Mouse (Mus musculus): ENCODE data around the gene Dtnb. TPM values are rescaled to one million over a fixed set of nuclear protein-coding genes. Genes with fewer than 3 reads are reported as not detected.

Gene Dtnb
- polyA plus RNA-seq, 1 experiment from 2014 or later, result 14.2 TPM

DNA sequence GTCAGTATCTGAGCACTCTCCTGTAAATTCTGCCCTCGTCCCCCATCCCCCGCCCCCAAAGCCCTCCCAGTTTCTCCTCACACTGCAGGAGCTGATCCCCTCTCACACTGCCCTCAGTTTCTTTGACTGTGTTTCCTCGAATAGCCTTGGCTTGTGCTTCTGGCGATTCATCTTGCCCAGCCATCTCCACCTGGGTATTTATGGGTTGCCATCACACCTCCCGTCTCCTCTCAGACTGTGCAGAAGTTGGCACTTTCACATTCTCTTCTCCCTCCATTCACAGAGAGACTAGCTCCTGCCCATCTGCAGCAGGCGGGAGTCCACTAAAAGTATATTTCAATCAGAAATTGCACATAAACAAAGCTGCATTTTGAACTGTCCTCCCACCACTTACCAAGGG lies 25.4 kb upstream of the Dtnb start:
- 48% methylated on average over 6 of the region's 6 CpGs for WGBS
- H3K4me1 ChIP-seq (ENCODE audit: control insufficient read depth, insufficient read depth, low read length), result peaks cover 12% of the 10 kb centered on the region
- H3K27ac ChIP-seq (ENCODE audit: low read length), result no peak overlapping the region
- H3K27me3 ChIP-seq (ENCODE audit: control insufficient read depth, insufficient read depth, low read length), result no peaks in the 10 kb centered on the region
- H3K4me3 ChIP-seq (ENCODE audit: low read length), result no peak overlapping the region
- H3K9me3 ChIP-seq (replicated peaks; ENCODE audit: control insufficient read depth, low read length), result no peaks in the 10 kb centered on the region
- H3K36me3 ChIP-seq (ENCODE audit: control insufficient read depth, insufficient read depth), result no peaks in the 10 kb centered on the region
- ATAC-seq (replicated peaks; ENCODE audit: extremely low read depth, insufficient read depth, low FRiP score), result no peak
- no peak overlapping the region for H3K9ac ChIP-seq (ENCODE audit: low read length)
- no peak overlapping the region for H3K4me2 ChIP-seq (ENCODE audit: low read depth, low read length)

DNA sequence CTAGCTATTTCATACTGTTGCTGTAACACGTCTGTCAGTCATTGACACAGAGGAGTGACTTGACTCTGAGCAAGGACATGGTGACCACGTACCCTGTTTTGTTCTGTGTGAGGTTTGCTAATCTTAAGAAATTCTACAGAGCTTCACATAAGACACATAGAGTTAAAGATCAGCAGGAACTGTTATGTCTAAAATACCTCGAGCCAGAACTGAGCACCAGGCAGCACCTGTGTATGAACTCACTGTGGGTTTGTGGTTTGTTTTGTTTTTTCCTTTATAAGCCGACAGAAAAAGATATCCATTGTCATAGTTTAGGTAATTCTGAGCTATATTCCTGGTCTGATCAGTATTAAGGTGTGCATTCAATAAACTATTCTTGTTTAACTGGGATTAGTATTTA lies 24.7 kb upstream of the Dtnb start:
- ATAC-seq (replicated peaks; ENCODE audit: extremely low read depth, insufficient read depth, low FRiP score), result no peak
- 39% methylated on average over 4 of the region's 4 CpGs for WGBS

DNA sequence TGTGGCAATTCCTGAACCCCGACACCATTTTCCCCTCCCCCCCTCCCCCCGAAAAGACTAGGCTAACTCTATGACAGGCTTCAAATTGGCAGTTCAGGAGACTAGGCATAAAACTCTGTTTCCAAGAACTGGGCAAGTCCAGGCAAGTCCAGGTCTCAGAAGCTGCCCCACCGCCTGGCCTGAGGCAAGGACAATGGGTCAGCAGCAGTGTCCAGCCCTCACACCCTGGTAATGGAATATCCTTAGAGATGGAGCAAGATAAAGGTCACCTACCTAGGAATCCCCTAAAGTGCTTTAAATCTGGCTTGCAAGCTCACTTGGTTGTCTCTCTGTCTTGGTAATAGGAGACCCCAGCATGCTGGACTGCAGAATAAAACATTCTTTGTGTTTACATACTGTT lies 24.3 kb upstream of the Dtnb start:
- H3K27me3 ChIP-seq (ENCODE audit: control insufficient read depth, insufficient read depth, low read length), result no peaks in the 10 kb centered on the region
- no peak overlapping the region for H3K4me2 ChIP-seq (ENCODE audit: low read depth, low read length)
- H3K9me3 ChIP-seq (replicated peaks; ENCODE audit: control insufficient read depth, low read length), result no peaks in the 10 kb centered on the region
- no peak for ATAC-seq (replicated peaks; ENCODE audit: extremely low read depth, insufficient read depth, low FRiP score)
- no peak overlapping the region for H3K27ac ChIP-seq (ENCODE audit: low read length)
- H3K9ac ChIP-seq (ENCODE audit: low read length), result no peak overlapping the region
- peaks cover 12% of the 10 kb centered on the region for H3K4me1 ChIP-seq (ENCODE audit: control insufficient read depth, insufficient read depth, low read length)
- WGBS, result 65% methylated on average over 3 of the region's 3 CpGs
- no peaks in the 10 kb centered on the region for H3K36me3 ChIP-seq (ENCODE audit: control insufficient read depth, insufficient read depth)
- no peak overlapping the region for H3K4me3 ChIP-seq (ENCODE audit: low read length)

More for the DNA sequence above, 24.7 kb upstream of the Dtnb start:
- H3K9me3 ChIP-seq (replicated peaks; ENCODE audit: control insufficient read depth, low read length), result no peaks in the 10 kb centered on the region
- no peaks in the 10 kb centered on the region for H3K36me3 ChIP-seq (ENCODE audit: control insufficient read depth, insufficient read depth)
- no peak overlapping the region for H3K4me3 ChIP-seq (ENCODE audit: low read length)
- no peak overlapping the region for H3K27ac ChIP-seq (ENCODE audit: low read length)
- no peak overlapping the region for H3K9ac ChIP-seq (ENCODE audit: low read length)
- H3K4me1 ChIP-seq (ENCODE audit: control insufficient read depth, insufficient read depth, low read length), result peaks cover 12% of the 10 kb centered on the region
- no peak overlapping the region for H3K4me2 ChIP-seq (ENCODE audit: low read depth, low read length)
- no peaks in the 10 kb centered on the region for H3K27me3 ChIP-seq (ENCODE audit: control insufficient read depth, insufficient read depth, low read length)

DNA sequence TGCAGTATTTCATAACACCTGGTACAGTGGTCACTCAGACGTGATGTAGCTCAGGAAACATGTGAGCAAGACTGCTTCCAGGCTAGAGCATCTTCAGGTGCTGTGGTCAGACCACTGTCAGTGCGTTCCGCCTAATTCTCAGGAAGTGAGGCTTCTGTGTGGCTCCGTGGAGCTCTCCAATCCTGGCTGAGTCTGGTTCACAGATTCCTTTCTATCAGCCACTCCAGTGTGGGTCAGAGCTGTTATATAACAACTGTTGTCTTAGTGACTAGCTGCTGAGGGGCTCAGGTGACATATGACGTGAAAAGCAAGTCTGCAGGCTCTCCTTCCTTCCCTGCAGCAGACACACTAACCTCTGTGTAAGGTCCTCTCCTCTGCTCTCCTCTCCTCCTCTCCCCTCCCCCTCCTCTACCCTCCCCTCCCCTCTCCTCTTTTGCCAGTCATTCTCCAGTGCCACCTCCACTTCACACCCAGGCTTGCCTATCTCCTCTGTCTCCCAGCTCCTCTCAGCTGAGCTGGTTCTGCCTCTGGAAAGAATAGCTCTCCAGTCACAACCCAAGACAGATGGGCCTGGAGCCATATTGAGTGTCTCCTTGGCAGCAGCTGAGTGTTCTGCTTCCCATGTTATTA lies 23.5 kb upstream of the Dtnb start:
- 22% methylated on average over 5 of the region's 5 CpGs for WGBS

DNA sequence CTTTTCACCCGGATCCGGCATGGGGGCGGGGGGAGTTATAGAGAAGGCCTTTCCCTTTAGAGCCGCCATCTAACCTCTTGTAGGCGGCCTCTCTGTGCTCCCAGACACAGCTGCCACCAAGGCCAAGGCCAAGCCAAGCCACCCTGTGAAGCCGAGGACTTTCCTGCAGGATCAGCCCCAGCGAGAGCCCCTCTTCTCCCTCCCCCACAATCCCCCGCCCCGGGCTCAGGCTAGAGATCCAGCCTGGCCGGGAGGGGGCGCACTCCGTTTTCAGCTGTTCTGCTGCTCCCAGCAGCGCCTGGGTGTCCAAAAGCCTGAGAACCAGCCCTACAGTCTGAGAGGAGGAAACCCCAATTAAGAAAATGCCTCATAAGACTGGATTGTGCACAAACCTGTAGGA lies 21.9 kb upstream of the Dtnb start:
- Histone ChIP-seq H3K9ac (ENCODE audit: low read length) (no peak overlapping the region), H3K27me3 (ENCODE audit: control insufficient read depth, insufficient read depth, low read length) (no peaks in the 10 kb centered on the region), H3K4me2 (ENCODE audit: low read depth, low read length) (no peak overlapping the region), H3K4me1 (ENCODE audit: control insufficient read depth, insufficient read depth, low read length) (peaks cover 12% of the 10 kb centered on the region), H3K27ac (ENCODE audit: low read length) (no peak overlapping the region), H3K9me3 (replicated peaks; ENCODE audit: control insufficient read depth, low read length) (no peaks in the 10 kb centered on the region), H3K36me3 (ENCODE audit: control insufficient read depth, insufficient read depth) (no peaks in the 10 kb centered on the region), H3K4me3 (ENCODE audit: low read length) (no peak overlapping the region)
- no peak for ATAC-seq (replicated peaks; ENCODE audit: extremely low read depth, insufficient read depth, low FRiP score)
- WGBS, result 24% methylated on average over 13 of the region's 13 CpGs

More for the DNA sequence above, 23.5 kb upstream of the Dtnb start:
- Histone ChIP-seq H3K9me3 (replicated peaks; ENCODE audit: control insufficient read depth, low read length) (no peaks in the 10 kb centered on the region), H3K4me2 (ENCODE audit: low read depth, low read length) (no peak overlapping the region), H3K27ac (ENCODE audit: low read length) (no peak overlapping the region), H3K36me3 (ENCODE audit: control insufficient read depth, insufficient read depth) (no peaks in the 10 kb centered on the region), H3K4me3 (ENCODE audit: low read length) (no peak overlapping the region), H3K27me3 (ENCODE audit: control insufficient read depth, insufficient read depth, low read length) (no peaks in the 10 kb centered on the region), H3K4me1 (ENCODE audit: control insufficient read depth, insufficient read depth, low read length) (peaks cover 12% of the 10 kb centered on the region), H3K9ac (ENCODE audit: low read length) (no peak overlapping the region)
- peak; percentile 62 for ATAC-seq (replicated peaks; ENCODE audit: extremely low read depth, insufficient read depth, low FRiP score)

DNA sequence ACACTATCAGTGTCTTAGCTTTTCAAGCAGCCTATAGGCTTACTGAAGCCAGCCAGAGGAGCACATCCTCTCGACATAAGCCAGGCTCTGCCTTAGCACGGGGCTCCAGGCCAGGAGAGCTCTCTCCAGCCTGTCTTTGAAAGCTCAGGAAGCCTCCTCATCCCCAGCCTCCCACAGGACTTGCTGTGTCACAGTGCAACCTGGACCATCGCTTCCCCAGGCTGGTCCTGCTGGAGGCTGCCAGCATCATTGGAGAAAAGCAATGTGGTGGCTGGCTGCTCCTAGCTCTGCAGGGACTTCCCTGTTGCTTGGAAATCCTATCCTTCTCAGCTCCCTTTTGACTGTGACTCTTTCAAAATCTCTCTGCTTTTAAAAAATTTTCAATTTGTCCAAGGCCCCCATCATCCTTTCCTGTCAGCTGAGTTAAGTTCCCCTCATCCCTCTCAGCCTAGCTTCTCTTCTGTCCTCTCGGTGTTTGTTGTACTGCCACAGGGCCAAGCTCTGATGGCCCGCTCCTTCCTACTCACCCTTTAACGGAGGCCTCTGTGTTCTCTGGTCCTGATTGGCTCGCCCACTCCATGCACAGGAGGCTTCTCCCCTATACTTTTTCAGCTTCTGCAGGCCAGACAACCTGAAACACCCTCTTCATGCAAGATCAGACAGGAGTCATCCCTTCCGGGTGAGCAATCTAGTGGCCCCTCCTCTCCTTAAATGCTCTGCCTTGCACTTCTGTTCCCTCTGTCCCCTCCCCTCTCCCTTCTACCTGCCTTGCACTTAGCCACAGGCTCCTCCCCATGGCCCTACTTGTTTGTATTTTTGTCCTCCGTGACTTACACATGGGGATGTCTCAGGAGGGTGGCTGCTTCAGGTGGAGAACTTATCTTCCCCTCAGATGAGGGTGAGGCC lies 14.5 kb upstream of the Dtnb start:
- Histone ChIP-seq H3K9ac (ENCODE audit: low read length) (no peak overlapping the region), H3K4me2 (ENCODE audit: low read depth, low read length) (no peak overlapping the region), H3K27ac (ENCODE audit: low read length) (no peak overlapping the region), H3K9me3 (replicated peaks; ENCODE audit: control insufficient read depth, low read length) (no peaks in the 10 kb centered on the region), H3K4me3 (ENCODE audit: low read length) (no peak overlapping the region), H3K27me3 (ENCODE audit: control insufficient read depth, insufficient read depth, low read length) (no peaks in the 10 kb centered on the region), H3K4me1 (ENCODE audit: control insufficient read depth, insufficient read depth, low read length) (no peaks in the 10 kb centered on the region), H3K36me3 (ENCODE audit: control insufficient read depth, insufficient read depth) (no peaks in the 10 kb centered on the region)
- ATAC-seq (replicated peaks; ENCODE audit: extremely low read depth, insufficient read depth, low FRiP score), result no peak
- 51% methylated on average over 9 of the region's 9 CpGs for WGBS

- H3K9me3 ChIP-seq (replicated peaks; ENCODE audit: control insufficient read depth, low read length), result no peaks in the 10 kb centered on the region
- H3K4me2 ChIP-seq (ENCODE audit: low read depth, low read length), result no peak overlapping the region
- no peaks in the 10 kb centered on the region for H3K4me1 ChIP-seq (ENCODE audit: control insufficient read depth, insufficient read depth, low read length)
- no peak overlapping the region for H3K9ac ChIP-seq (ENCODE audit: low read length)
- no peaks in the 10 kb centered on the region for H3K27me3 ChIP-seq (ENCODE audit: control insufficient read depth, insufficient read depth, low read length)
- WGBS, result 30% methylated on average over 1 of the region's 1 CpGs
- no peak overlapping the region for H3K27ac ChIP-seq (ENCODE audit: low read length)
- no peak overlapping the region for H3K4me3 ChIP-seq (ENCODE audit: low read length)
- no peak; the same call in 1 of the 2 replicates for ATAC-seq (replicated peaks; ENCODE audit: extremely low read depth, insufficient read depth, low FRiP score)
- H3K36me3 ChIP-seq (ENCODE audit: control insufficient read depth, insufficient read depth), result no peaks in the 10 kb centered on the region
Observed at GRCm38 (mm10) chr12:3560596-3560995, 11.6 kb upstream of the Dtnb start.

GRCm38 (mm10) chr12:3561032-3561431 lies 11.1 kb upstream of the Dtnb start:
- Histone ChIP-seq H3K9ac (ENCODE audit: low read length) (no peak overlapping the region), H3K36me3 (ENCODE audit: control insufficient read depth, insufficient read depth) (no peaks in the 10 kb centered on the region), H3K9me3 (replicated peaks; ENCODE audit: control insufficient read depth, low read length) (no peaks in the 10 kb centered on the region), H3K4me1 (ENCODE audit: control insufficient read depth, insufficient read depth, low read length) (no peaks in the 10 kb centered on the region), H3K4me2 (ENCODE audit: low read depth, low read length) (no peak overlapping the region), H3K27me3 (ENCODE audit: control insufficient read depth, insufficient read depth, low read length) (no peaks in the 10 kb centered on the region), H3K27ac (ENCODE audit: low read length) (no peak overlapping the region), H3K4me3 (ENCODE audit: low read length) (no peak overlapping the region)
- ATAC-seq (replicated peaks; ENCODE audit: extremely low read depth, insufficient read depth, low FRiP score), result no peak
- 79% methylated on average over 6 of the region's 6 CpGs for WGBS

DNA sequence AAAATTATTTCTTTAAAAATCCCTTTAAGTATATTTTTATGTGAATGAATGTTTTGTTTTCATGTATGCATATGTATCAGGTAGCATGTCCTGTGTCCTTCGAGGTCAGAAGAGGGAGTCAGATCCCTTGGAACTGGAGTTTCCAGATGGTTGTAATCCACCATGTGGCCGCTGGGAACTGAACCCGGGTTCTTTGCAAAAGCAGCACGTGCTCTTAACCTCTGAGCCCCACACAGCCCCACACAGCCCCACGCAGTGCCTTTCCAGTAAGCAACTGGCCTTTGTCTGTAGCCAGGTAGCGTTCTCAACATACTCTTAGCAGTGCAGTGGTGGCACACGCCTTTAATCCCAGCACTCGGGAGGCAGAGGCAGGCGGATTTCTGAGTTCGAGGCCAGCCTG lies 9.4 kb upstream of the Dtnb start:
- H3K36me3 ChIP-seq (ENCODE audit: control insufficient read depth, insufficient read depth), result no peaks in the 10 kb centered on the region
- H3K9ac ChIP-seq (ENCODE audit: low read length), result no peak overlapping the region
- no peak for ATAC-seq (replicated peaks; ENCODE audit: extremely low read depth, insufficient read depth, low FRiP score)
- no peaks in the 10 kb centered on the region for H3K9me3 ChIP-seq (replicated peaks; ENCODE audit: control insufficient read depth, low read length)
- H3K4me1 ChIP-seq (ENCODE audit: control insufficient read depth, insufficient read depth, low read length), result no peaks in the 10 kb centered on the region
- WGBS, result 86% methylated on average over 10 of the region's 10 CpGs
- no peaks in the 10 kb centered on the region for H3K27me3 ChIP-seq (ENCODE audit: control insufficient read depth, insufficient read depth, low read length)
- H3K4me3 ChIP-seq (ENCODE audit: low read length), result no peak overlapping the region
- H3K4me2 ChIP-seq (ENCODE audit: low read depth, low read length), result no peak overlapping the region
- H3K27ac ChIP-seq (ENCODE audit: low read length), result no peak overlapping the region
